Comparison of ENCODE assay signal across 8 mouse cellular contexts in the genomic region with DNA sequence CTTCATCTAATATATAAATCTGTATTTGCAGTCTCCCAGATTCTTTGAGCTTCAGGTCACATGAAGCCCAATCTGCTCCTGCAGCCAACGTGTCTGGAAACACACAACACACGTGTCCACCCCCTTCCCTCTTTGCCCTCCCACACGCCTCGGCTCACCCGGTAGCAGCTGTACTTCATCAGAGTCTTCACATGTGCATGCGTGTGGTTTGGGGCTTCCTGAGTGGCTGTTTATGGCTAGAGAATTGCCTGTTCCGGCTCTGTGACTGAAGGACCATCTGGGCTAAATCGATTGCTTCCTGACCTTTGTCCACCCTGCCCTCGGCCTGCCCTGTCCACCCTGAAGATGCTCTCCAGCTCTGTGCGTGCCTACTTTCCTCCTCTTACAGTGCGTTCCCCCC.
DNase-seq lines count a peak whose midpoint lies in the region; ATAC-seq and TF ChIP-seq lines count a peak whose summit lies in the region.

No protein-coding gene starts in this region.

- H3K27me3 ChIP-seq in kidney, adult 2 months (replicated peaks; ENCODE audit: control insufficient read depth, insufficient read depth, low read length): no peaks in the 10 kb centered on the region
- peaks cover 28% of the 10 kb centered on the region; the same call in 1 of the 2 replicates for H3K27me3 ChIP-seq in liver, embryonic 15.5 days

- peak overlapping the region; percentile 61 for H3K27ac ChIP-seq in kidney, adult 2 months (ENCODE audit: insufficient read depth, low read depth, low read length)
- H3K27ac ChIP-seq in liver, embryonic 15.5 days (replicated peaks): no peak overlapping the region

- peak overlapping the region; percentile 7; the same call in 1 of the 2 replicates for H3K4me2 ChIP-seq in liver, embryonic 15.5 days

- TF ChIP-seq POLR2A in kidney, adult 2 months (IDR thresholded peaks at IDR 0.05; ENCODE audit: low read depth, low read length): no peak

- no peak for TF ChIP-seq CTCF in kidney, adult 2 months (conservative IDR thresholded peaks at IDR 0.05; ENCODE audit: insufficient read depth, insufficient read length, low read depth, low read length)

- no peaks in the 10 kb centered on the region for H3K9me3 ChIP-seq in liver, embryonic 15.5 days (replicated peaks)

- peaks cover 39% of the 10 kb centered on the region for H3K4me1 ChIP-seq in kidney, adult 2 months (ENCODE audit: control insufficient read depth, insufficient read depth, low read length)
- H3K4me1 ChIP-seq in liver, embryonic 15.5 days (replicated peaks): peaks cover 17% of the 10 kb centered on the region

- no peak overlapping the region for H3K9ac ChIP-seq in liver, embryonic 15.5 days

- ATAC-seq in liver, embryonic 15.5 days (ENCODE audit: insufficient read depth): no peak

- 13% methylated on average over 11 of the region's 11 CpGs for WGBS in kidney, adult 2 months
- 6% methylated on average over 11 of the region's 11 CpGs for WGBS in liver, embryonic 15.5 days (ENCODE audit: insufficient replicate concordance)

- no peak overlapping the region for H3K4me3 ChIP-seq in kidney, adult 2 months (ENCODE audit: insufficient read depth, low read depth, low read length)
- H3K4me3 ChIP-seq in liver, embryonic 15.5 days (replicated peaks): no peak overlapping the region

- DNase-seq in right cerebral cortex, adult 18-20 months: peak; percentile 75
- no peak for DNase-seq in right cerebral cortex, postnatal 4 days
- peak; percentile 74 for DNase-seq in forelimb bud, embryonic 11.5 days (ENCODE audit: low read depth, low spot score)
- peak; percentile 77 for DNase-seq in kidney, adult 2 months
- DNase-seq in spleen, adult 18-20 months: peak; percentile 51 to 57
- DNase-seq in cerebellum, postnatal 10 days: no peak
- no peak for DNase-seq in cerebellum, adult 9-11 months

- H3K36me3 ChIP-seq in kidney, adult 2 months (ENCODE audit: control insufficient read depth, insufficient read depth, low read length): no peaks in the 10 kb centered on the region
- H3K36me3 ChIP-seq in liver, embryonic 15.5 days (replicated peaks): no peaks in the 10 kb centered on the region

Comparison
In these comparisons a context has a peak if more than half of its experiments do, and no peak if none do; other contexts are left out.
1. DNase-seq: peak in right cerebral cortex, adult 18-20 months (single experiment), forelimb bud, embryonic 11.5 days (single experiment), kidney, adult 2 months (single experiment) and spleen, adult 18-20 months (2 of 2); none in right cerebral cortex, postnatal 4 days (single experiment), cerebellum, postnatal 10 days (0 of 2) and cerebellum, adult 9-11 months (single experiment).